Mouse (Mus musculus): ENCODE measurements around the gene Chst12.

DNA sequence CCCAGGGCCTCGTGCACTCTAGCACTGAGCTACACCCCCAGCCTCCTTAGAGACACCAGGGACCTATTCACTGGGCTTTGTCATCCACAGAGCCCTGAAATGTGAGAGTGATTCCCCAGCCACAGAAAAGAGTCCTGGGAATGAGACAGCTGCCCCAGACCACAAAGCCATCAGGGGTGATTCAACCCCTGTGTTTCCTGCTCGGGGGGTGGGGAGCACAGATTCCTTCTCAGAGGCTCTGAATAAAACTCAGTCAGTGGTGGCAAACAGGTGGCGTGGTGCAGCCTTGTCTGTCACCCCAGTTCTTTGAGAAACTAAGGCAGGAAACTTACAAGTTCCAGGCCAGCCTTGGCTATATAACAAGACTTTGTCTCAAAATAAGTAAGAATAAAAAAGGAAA is 43.9 kb upstream of the Chst12 start:
- TF ChIP-seq CTCF (IDR thresholded peaks at IDR 0.05; ENCODE audit: insufficient read depth, low read length) = no peak
- no peak for TF ChIP-seq POLR2A (IDR thresholded peaks at IDR 0.05; ENCODE audit: borderline replicate concordance, extremely low read depth, low read depth, low read length)
